Mouse (Mus musculus) forebrain, embryonic 11.5 days (tissue): ENCODE measurements at regions not wholly inside any gene's neighbourhood (a gene's known extent, or its start where the extent isn't known, plus 50 kb on each side); places are given as distances from the start of the nearest gene placed in this dataset.

Experiments
- ATAC-seq: fragments of 200-750 bp; cut with Nextera tagmentation; replicated peaks from 2 replicates; pipeline ENCODE4 v1.8.0; 2017; ENCODE audit warnings: moderate TSS enrichment; ENCODE audit not compliant: low FRiP score
- DNase-seq: peaks from one replicate; pipeline ENCODE4 v3.0.0-alpha.2; 2017; ENCODE audit warnings: low spot score
- H3K27ac ChIP-seq: fragments of 300-500 bp; sonication (generic); 2 replicates; pipeline ENCODE4 v1.5.1; 2014; ENCODE audit warnings: low read depth, low read length
- H3K27me3 ChIP-seq: fragments of 300-500 bp; sonication (generic); 2 replicates; pipeline ENCODE4 v1.6.1; 2014; ENCODE audit warnings: mild to moderate bottlenecking, low read length, mixed read lengths; ENCODE audit not compliant: control insufficient read depth, insufficient read depth
- H3K36me3 ChIP-seq: fragments of 300-500 bp; sonication (generic); 2 replicates; pipeline ENCODE4 v1.6.1; 2014; ENCODE audit warnings: mild to moderate bottlenecking, low read length, moderate library complexity, mixed read lengths; ENCODE audit not compliant: control insufficient read depth, insufficient read depth
- H3K4me1 ChIP-seq: fragments of 300-500 bp; sonication (generic); replicated peaks from 2 replicates; pipeline ENCODE4 v1.6.1; 2014; ENCODE audit warnings: low read length, mixed read lengths; ENCODE audit not compliant: control insufficient read depth, insufficient read depth
- H3K4me2 ChIP-seq: fragments of 300-500 bp; sonication (generic); 2 replicates; pipeline ENCODE4 v1.6.1; 2014; ENCODE audit warnings: low read depth, mild to moderate bottlenecking, low read length, moderate library complexity, mixed read lengths; ENCODE audit not compliant: severe bottlenecking
- H3K4me3 ChIP-seq: fragments of 300-500 bp; sonication (generic); 2 replicates; pipeline ENCODE4 v1.5.1; 2014; ENCODE audit warnings: low read depth, low read length
- H3K9ac ChIP-seq: fragments of 300-500 bp; sonication (generic); 2 replicates; pipeline ENCODE4 v1.6.1; 2014; ENCODE audit warnings: low read length
- H3K9me3 ChIP-seq: fragments of 300-500 bp; sonication (generic); 2 replicates; pipeline ENCODE4 v1.6.1; 2016; ENCODE audit warnings: low read length, mixed read lengths; ENCODE audit not compliant: control insufficient read depth
- WGBS: fragments of 180-500 bp; shearing (Covaris S2); extraction: QIAGEN DNeasy Blood & Tissue Kit; methylation state at CpG from one replicate; pipeline ENCODE4 v1.1.7; 2014; 5-methylcytosine and 5-hydroxymethylcytosine counted together

GRCm38 (mm10) chr19:20240471-20240870, 150.3 kb downstream of the Anxa1 start:
- Histone ChIP-seq H3K36me3 (no peaks in the 10 kb centered on the region), H3K27ac (no peak overlapping the region), H3K4me3 (no peak overlapping the region), H3K4me2 (no peak overlapping the region), H3K4me1 (no peaks in the 10 kb centered on the region), H3K9ac (no peak overlapping the region), H3K9me3 (no peaks in the 10 kb centered on the region), H3K27me3 (no peaks in the 10 kb centered on the region)
- DNase-seq, result no peak
- no peak for ATAC-seq
- 34% methylated on average over 1 of the region's 1 CpGs for WGBS

- no peak for ATAC-seq
- no peak overlapping the region for H3K4me2 ChIP-seq
- H3K9me3 ChIP-seq, result no peaks in the 10 kb centered on the region
- H3K27ac ChIP-seq, result no peak overlapping the region
- H3K27me3 ChIP-seq, result no peaks in the 10 kb centered on the region
- no peaks in the 10 kb centered on the region for H3K36me3 ChIP-seq
- DNase-seq, result no peak
- no peaks in the 10 kb centered on the region for H3K4me1 ChIP-seq
- no peak overlapping the region for H3K9ac ChIP-seq
- 38% methylated on average over 3 of the region's 3 CpGs for WGBS
- no peak overlapping the region for H3K4me3 ChIP-seq
Observed at GRCm38 (mm10) chr19:20239396-20239795, 151.3 kb downstream of the Anxa1 start.

- Histone ChIP-seq H3K4me1 (no peaks in the 10 kb centered on the region), H3K4me2 (no peak overlapping the region), H3K4me3 (no peak overlapping the region), H3K36me3 (no peaks in the 10 kb centered on the region), H3K9me3 (no peaks in the 10 kb centered on the region), H3K9ac (no peak overlapping the region), H3K27me3 (no peaks in the 10 kb centered on the region), H3K27ac (no peak overlapping the region)
- DNase-seq (no peak), ATAC-seq (no peak)
- 93% methylated on average over 7 of the region's 7 CpGs for WGBS
Observed at GRCm38 (mm10) chr19:20226756-20227155, 164.0 kb downstream of the Anxa1 start.

- Histone ChIP-seq H3K9ac (no peak overlapping the region), H3K4me1 (no peaks in the 10 kb centered on the region)
Observed at GRCm38 (mm10) chr19:20217389-20217788, 173.4 kb downstream of the Anxa1 start.

DNA sequence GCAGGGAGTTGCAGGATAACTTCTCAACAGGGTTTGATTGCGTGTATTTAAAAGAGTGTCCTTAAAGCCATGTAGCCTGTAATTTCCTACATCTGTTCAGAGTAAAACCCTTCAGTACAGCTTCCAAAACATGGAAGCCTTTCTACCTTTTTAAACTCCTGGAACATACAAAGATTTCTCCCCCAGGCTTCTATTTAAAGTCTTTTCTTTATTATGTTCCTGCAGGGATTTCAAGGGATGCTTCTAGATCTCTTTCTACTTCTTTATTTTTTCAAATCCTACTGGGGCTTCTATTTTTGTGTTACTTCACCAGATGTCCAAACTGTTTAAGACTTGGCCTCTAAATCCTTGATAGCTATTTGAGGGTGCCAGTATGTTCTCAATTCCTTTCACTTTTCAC, 196.2 kb downstream of the Anxa1 start:
- no peak overlapping the region for H3K9ac ChIP-seq
- no peaks in the 10 kb centered on the region for H3K4me1 ChIP-seq
- no peak overlapping the region for H3K27ac ChIP-seq
- H3K4me2 ChIP-seq, result no peak overlapping the region
- WGBS, result 88% methylated on average over 1 of the region's 1 CpGs
- no peak overlapping the region for H3K4me3 ChIP-seq
- H3K27me3 ChIP-seq, result no peaks in the 10 kb centered on the region
- ATAC-seq (no peak), DNase-seq (no peak)
- no peaks in the 10 kb centered on the region for H3K36me3 ChIP-seq
- no peaks in the 10 kb centered on the region for H3K9me3 ChIP-seq

More at GRCm38 (mm10) chr19:20217389-20217788, 173.4 kb downstream of the Anxa1 start:
- Histone ChIP-seq H3K36me3 (no peaks in the 10 kb centered on the region), H3K9me3 (no peaks in the 10 kb centered on the region), H3K27ac (no peak overlapping the region), H3K4me2 (no peak overlapping the region), H3K4me3 (no peak overlapping the region), H3K27me3 (no peaks in the 10 kb centered on the region)
- no peak for ATAC-seq
- DNase-seq, result no peak

GRCm38 (mm10) chr19:20181854-20182253, 208.9 kb downstream of the Anxa1 start:
- Histone ChIP-seq H3K4me1 (no peaks in the 10 kb centered on the region), H3K27ac (no peak overlapping the region), H3K4me3 (no peak overlapping the region), H3K27me3 (no peaks in the 10 kb centered on the region), H3K4me2 (no peak overlapping the region), H3K36me3 (no peaks in the 10 kb centered on the region), H3K9ac (no peak overlapping the region), H3K9me3 (no peaks in the 10 kb centered on the region)
- ATAC-seq, result no peak
- DNase-seq, result no peak
- WGBS, result 84% methylated on average over 4 of the region's 4 CpGs

- no peaks in the 10 kb centered on the region for H3K36me3 ChIP-seq
- DNase-seq, result no peak
- H3K9ac ChIP-seq, result no peak overlapping the region
- H3K9me3 ChIP-seq, result no peaks in the 10 kb centered on the region
- no peaks in the 10 kb centered on the region for H3K27me3 ChIP-seq
- no peak overlapping the region for H3K4me3 ChIP-seq
- 85% methylated on average over 1 of the region's 1 CpGs for WGBS
- H3K4me2 ChIP-seq, result no peak overlapping the region
- no peaks in the 10 kb centered on the region for H3K4me1 ChIP-seq
- H3K27ac ChIP-seq, result no peak overlapping the region
- ATAC-seq, result no peak
Observed at GRCm38 (mm10) chr19:20161502-20161901, 229.2 kb downstream of the Anxa1 start.

- ATAC-seq (no peak), DNase-seq (no peak)
- Histone ChIP-seq H3K9me3 (no peaks in the 10 kb centered on the region), H3K9ac (no peak overlapping the region), H3K4me3 (no peak overlapping the region), H3K36me3 (no peaks in the 10 kb centered on the region), H3K4me1 (no peaks in the 10 kb centered on the region), H3K4me2 (no peak overlapping the region), H3K27ac (no peak overlapping the region), H3K27me3 (no peaks in the 10 kb centered on the region)
- 73% methylated on average over 1 of the region's 1 CpGs for WGBS
Observed at GRCm38 (mm10) chr19:20156398-20156937, 234.3 kb downstream of the Anxa1 start.

DNA sequence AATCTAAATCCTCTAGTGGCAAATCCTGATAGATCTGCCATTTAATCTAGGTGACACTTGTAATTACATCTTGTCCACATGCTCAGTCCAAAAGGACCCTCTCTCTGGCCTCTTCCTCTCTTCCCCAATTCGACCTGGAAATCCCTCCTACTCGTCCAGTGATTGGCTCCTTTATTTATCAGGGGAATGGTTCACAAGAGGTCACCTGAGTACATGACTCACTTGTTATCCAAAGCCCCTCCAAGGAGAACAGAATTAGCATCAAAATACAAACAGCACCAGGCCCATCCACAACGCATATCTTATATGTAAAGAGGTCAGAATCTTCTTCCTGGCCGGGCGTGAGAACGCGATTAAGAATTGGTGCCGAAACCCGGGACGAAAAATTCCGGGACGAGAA, 251.2 kb downstream of the Anxa1 start:
- 94% methylated on average over 12 of the region's 12 CpGs for WGBS
- H3K9me3 ChIP-seq, result no peaks in the 10 kb centered on the region
- DNase-seq (no peak), ATAC-seq (no peak)
- H3K27me3 ChIP-seq, result no peaks in the 10 kb centered on the region
- H3K4me1 ChIP-seq, result no peaks in the 10 kb centered on the region
- no peak overlapping the region for H3K27ac ChIP-seq
- no peak overlapping the region for H3K4me2 ChIP-seq
- no peak overlapping the region for H3K9ac ChIP-seq
- H3K4me3 ChIP-seq, result no peak overlapping the region
- H3K36me3 ChIP-seq, result no peaks in the 10 kb centered on the region
